In genomic region chr2:97045628-97046027, GRCm38 (mm10) we compare ENCODE assay signal across 13 mouse cellular contexts.
"Had no signal": no experiment of that assay in that cellular context is flagged by ENCODE, and none has a peak within 500 bp of the region (broad histone marks: within the 10 kb centered on the region; RNA-seq: fewer than 3 reads in every experiment).

No protein-coding gene starts in this region.

- DNase-seq: gastrocnemius, postnatal 14 days; gastrocnemius, postnatal 36 days; heart, adult 11 months; heart, adult 2 months; heart, postnatal 14 days; heart, postnatal 36 days; kidney, adult 11 months; kidney, adult 2 months; kidney, adult 9 months; kidney, postnatal 14 days; kidney, postnatal 36 days; layer of hippocampus, adult 9-11 months; layer of hippocampus, postnatal 36 days had no signal
